ENCODE assay signal across 20 mouse cellular contexts in genomic region chr11:50493123-50493476, GRCm38 (mm10).
DNase-seq lines count a peak whose midpoint lies in the region; ATAC-seq lines count a peak whose summit lies in the region.
"Had no signal": no experiment of that assay in that cellular context is flagged by ENCODE, and none has a peak within 500 bp of the region (broad histone marks: within the 10 kb centered on the region; RNA-seq: fewer than 3 reads in every experiment).

No protein-coding gene starts in this region.

- peak overlapping the region; percentile 87 for H3K27ac ChIP-seq in neural tube, embryonic 13.5 days (replicated peaks)
- H3K27ac ChIP-seq in forebrain, embryonic 16.5 days (ENCODE audit: low read length): peak overlapping the region; percentile 92
- peak overlapping the region; percentile 83 for H3K27ac ChIP-seq in midbrain, embryonic 12.5 days (replicated peaks)
- H3K27ac ChIP-seq: heart, embryonic 15.5 days; limb, embryonic 12.5 days; liver, embryonic 12.5 days had no signal

- no peak for DNase-seq in neural tube, embryonic 10.5 days (ENCODE audit: extremely low spot score, low spot score)
- no peak for DNase-seq in adrenal gland, adult (ENCODE audit: inconsistent age in 2 of 2, low spot score in 1 of 2)
- no peak for DNase-seq in ovary, postnatal 10 days (ENCODE audit: low spot score)
- no peak for DNase-seq in urinary bladder, adult 18-20 months (ENCODE audit: low spot score in 2 of 2)
- DNase-seq: cerebellum, adult 8-10 months; gastrocnemius, postnatal 36 days; heart, postnatal 4 days; kidney, postnatal 36 days; lung, adult 2 months; lung, postnatal 36 days; right cerebral cortex, postnatal 25 days; thymus, postnatal 4 days had no signal

- H3K4me3 ChIP-seq in neural tube, embryonic 13.5 days: no peak overlapping the region
- no peak overlapping the region for H3K4me3 ChIP-seq in forebrain, embryonic 16.5 days (replicated peaks; ENCODE audit: low read length)
- H3K4me3 ChIP-seq in midbrain, embryonic 12.5 days: no peak overlapping the region
- H3K4me3 ChIP-seq: erythroblast, embryonic 14.5 days; heart, embryonic 15.5 days; limb, embryonic 12.5 days; liver, embryonic 12.5 days had no signal

- no peaks in the 10 kb centered on the region for H3K36me3 ChIP-seq in neural tube, embryonic 13.5 days
- H3K36me3 ChIP-seq in forebrain, embryonic 16.5 days (ENCODE audit: control insufficient read depth, insufficient read depth): no peaks in the 10 kb centered on the region
- H3K36me3 ChIP-seq in midbrain, embryonic 12.5 days: no peaks in the 10 kb centered on the region
- H3K36me3 ChIP-seq: heart, embryonic 15.5 days; limb, embryonic 12.5 days; liver, embryonic 12.5 days had no signal

- H3K4me2 ChIP-seq in neural tube, embryonic 13.5 days: no peak overlapping the region
- H3K4me2 ChIP-seq in forebrain, embryonic 16.5 days (ENCODE audit: low read length): no peak overlapping the region
- H3K4me2 ChIP-seq in midbrain, embryonic 12.5 days (replicated peaks): no peak overlapping the region
- H3K4me2 ChIP-seq: heart, embryonic 15.5 days; limb, embryonic 12.5 days; liver, embryonic 12.5 days had no signal

- WGBS in neural tube, embryonic 13.5 days: 95% methylated on average over 5 of the region's 5 CpGs
- 77% methylated on average over 5 of the region's 5 CpGs for WGBS in forebrain, embryonic 16.5 days
- 96% methylated on average over 5 of the region's 5 CpGs for WGBS in midbrain, embryonic 12.5 days

- no peak overlapping the region for H3K9ac ChIP-seq in neural tube, embryonic 13.5 days
- H3K9ac ChIP-seq in forebrain, embryonic 16.5 days (replicated peaks; ENCODE audit: low read depth, low read length): no peak overlapping the region
- no peak overlapping the region for H3K9ac ChIP-seq in midbrain, embryonic 12.5 days (replicated peaks)
- H3K9ac ChIP-seq: heart, embryonic 15.5 days; limb, embryonic 12.5 days; liver, embryonic 12.5 days had no signal

- peak; percentile 52; the same call in 1 of the 2 replicates for ATAC-seq in neural tube, embryonic 13.5 days (ENCODE audit: low read depth)
- peak; percentile 59; the same call in 1 of the 2 replicates for ATAC-seq in forebrain, embryonic 16.5 days
- ATAC-seq in midbrain, embryonic 12.5 days (ENCODE audit: low FRiP score, low read depth): no peak
- ATAC-seq: intestine, embryonic 16.5 days; liver, embryonic 12.5 days had no signal

- H3K27me3 ChIP-seq in neural tube, embryonic 13.5 days: no peaks in the 10 kb centered on the region
- no peaks in the 10 kb centered on the region for H3K27me3 ChIP-seq in forebrain, embryonic 16.5 days (replicated peaks; ENCODE audit: control insufficient read depth, insufficient read depth, low read length)
- H3K27me3 ChIP-seq in midbrain, embryonic 12.5 days: no peaks in the 10 kb centered on the region
- H3K27me3 ChIP-seq: heart, embryonic 15.5 days; limb, embryonic 12.5 days; liver, embryonic 12.5 days had no signal

- peaks cover 17% of the 10 kb centered on the region for H3K4me1 ChIP-seq in neural tube, embryonic 13.5 days (replicated peaks)
- peaks cover 17% of the 10 kb centered on the region for H3K4me1 ChIP-seq in forebrain, embryonic 16.5 days (replicated peaks; ENCODE audit: control insufficient read depth, insufficient read depth, low read length)
- H3K4me1 ChIP-seq in midbrain, embryonic 12.5 days: peaks cover 18% of the 10 kb centered on the region
- H3K4me1 ChIP-seq: heart, embryonic 15.5 days; limb, embryonic 12.5 days; liver, embryonic 12.5 days had no signal

- no peaks in the 10 kb centered on the region for H3K9me3 ChIP-seq in neural tube, embryonic 13.5 days
- no peaks in the 10 kb centered on the region for H3K9me3 ChIP-seq in forebrain, embryonic 16.5 days (ENCODE audit: control insufficient read depth, low read length)
- no peaks in the 10 kb centered on the region for H3K9me3 ChIP-seq in midbrain, embryonic 12.5 days
- H3K9me3 ChIP-seq: heart, embryonic 15.5 days; limb, embryonic 12.5 days; liver, embryonic 12.5 days had no signal
